Mouse (Mus musculus) limb, embryonic 10.5 days (tissue): ENCODE data around the gene Btbd2. TPM values are rescaled to one million over a fixed set of nuclear protein-coding genes. Genes with fewer than 3 reads are reported as not detected.

Source experiments
- DNase-seq: peaks from one replicate; pipeline ENCODE4 v3.0.0-alpha.2; 2017; ENCODE audit warnings: low spot score
- H3K27ac ChIP-seq: fragments of 300-500 bp; sonication (generic); 2 replicates; pipeline ENCODE4 v1.5.1; 2016; ENCODE audit warnings: mild to moderate bottlenecking
- H3K27me3 ChIP-seq: fragments of 300-500 bp; sonication (generic); 2 replicates; pipeline ENCODE4 v1.6.1; 2016; ENCODE audit warnings: low read depth, mild to moderate bottlenecking; ENCODE audit not compliant: poor library complexity, severe bottlenecking
- H3K36me3 ChIP-seq: fragments of 300-500 bp; sonication (generic); 2 replicates; pipeline ENCODE4 v1.6.1; 2016; ENCODE audit warnings: mild to moderate bottlenecking, moderate library complexity
- H3K4me1 ChIP-seq: fragments of 300-500 bp; sonication (generic); 2 replicates; pipeline ENCODE4 v1.6.1; 2016
- H3K4me3 ChIP-seq: fragments of 300-500 bp; sonication (generic); 2 replicates; pipeline ENCODE4 v1.5.1; 2016; ENCODE audit warnings: mild to moderate bottlenecking, moderate library complexity
- H3K9me3 ChIP-seq: fragments of 300-500 bp; sonication (generic); replicated peaks from 2 replicates; pipeline ENCODE4 v1.6.1; 2016; ENCODE audit warnings: mild to moderate bottlenecking
- WGBS: fragments of 180-500 bp; shearing (Covaris S2); methylation state at CpG from one replicate; pipeline ENCODE4 v1.1.7; 2016; 5-methylcytosine and 5-hydroxymethylcytosine counted together
- polyA plus RNA-seq: library from polyadenylated mRNA; unstranded; fragments of >200 nt; fragmentation: Nextera tagmentation; extraction: Ambion mirVana; gene quantifications from 2 replicates; pipeline ENCODE4 v1.2.1, GENCODE M21; 2016

Gene Btbd2
- polyA plus RNA-seq, 1 experiment from 2014 or later = 98.6 TPM

DNA sequence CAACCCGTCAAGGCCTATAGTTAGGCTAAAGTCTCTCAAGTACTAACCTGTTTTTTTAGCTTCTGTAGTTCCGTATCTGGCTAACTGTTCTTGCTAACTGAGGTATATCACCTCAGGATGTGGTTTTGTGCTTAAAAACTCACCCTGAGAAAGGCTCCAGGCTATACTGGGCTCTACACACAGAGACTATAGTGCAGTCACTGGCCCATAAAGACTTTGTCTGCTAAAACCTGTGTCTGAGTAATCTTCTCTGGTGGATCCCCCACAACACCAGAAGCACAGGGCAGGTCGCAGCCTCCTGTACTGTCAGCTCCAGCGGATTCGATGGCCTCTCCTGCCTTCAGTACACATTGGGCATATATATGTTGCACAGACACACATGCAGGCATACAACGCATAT is 25.1 kb upstream of the Btbd2 start:
- WGBS = 94% methylated on average over 6 of the region's 6 CpGs

DNA sequence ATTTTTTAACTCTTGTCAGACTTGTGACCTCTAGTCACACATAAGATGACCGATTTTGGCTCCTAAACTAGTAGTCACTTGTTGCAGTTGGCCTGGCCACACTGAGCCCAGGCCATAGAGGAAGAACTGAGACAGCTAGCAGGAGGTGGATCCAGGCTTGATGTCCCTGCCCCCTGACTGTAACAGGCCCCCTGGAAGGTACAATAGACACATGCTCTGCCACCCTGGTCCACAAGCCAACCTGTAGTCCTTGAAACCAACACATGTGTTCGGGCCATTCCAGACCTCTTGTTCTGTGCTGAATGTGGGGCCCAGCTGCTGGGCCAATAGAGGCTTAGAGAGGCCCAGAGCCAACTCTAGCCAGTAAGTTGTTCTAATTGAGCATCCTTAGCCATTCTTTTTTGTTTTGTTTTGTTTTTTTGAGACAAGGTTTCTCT is 23.4 kb upstream of the Btbd2 start:
- Histone ChIP-seq H3K27me3 (no peaks in the 10 kb centered on the region), H3K4me1 (peaks cover 42% of the 10 kb centered on the region), H3K4me3 (no peak overlapping the region), H3K9me3 (no peaks in the 10 kb centered on the region), H3K27ac (0 out of 2 replicates have a peak overlapping the region, but pooled peaks have one; percentile 93), H3K36me3 (peaks cover 21% of the 10 kb centered on the region)
- WGBS = 86% methylated on average over 2 of the region's 2 CpGs
- no peak for DNase-seq

More for the DNA sequence above, 25.1 kb upstream of the Btbd2 start:
- H3K27me3 ChIP-seq = no peaks in the 10 kb centered on the region
- H3K36me3 ChIP-seq = peaks cover 39% of the 10 kb centered on the region
- H3K9me3 ChIP-seq = no peaks in the 10 kb centered on the region
- peaks cover 34% of the 10 kb centered on the region for H3K4me1 ChIP-seq
- H3K27ac ChIP-seq = no peak overlapping the region
- no peak for DNase-seq
- no peak overlapping the region for H3K4me3 ChIP-seq

DNA sequence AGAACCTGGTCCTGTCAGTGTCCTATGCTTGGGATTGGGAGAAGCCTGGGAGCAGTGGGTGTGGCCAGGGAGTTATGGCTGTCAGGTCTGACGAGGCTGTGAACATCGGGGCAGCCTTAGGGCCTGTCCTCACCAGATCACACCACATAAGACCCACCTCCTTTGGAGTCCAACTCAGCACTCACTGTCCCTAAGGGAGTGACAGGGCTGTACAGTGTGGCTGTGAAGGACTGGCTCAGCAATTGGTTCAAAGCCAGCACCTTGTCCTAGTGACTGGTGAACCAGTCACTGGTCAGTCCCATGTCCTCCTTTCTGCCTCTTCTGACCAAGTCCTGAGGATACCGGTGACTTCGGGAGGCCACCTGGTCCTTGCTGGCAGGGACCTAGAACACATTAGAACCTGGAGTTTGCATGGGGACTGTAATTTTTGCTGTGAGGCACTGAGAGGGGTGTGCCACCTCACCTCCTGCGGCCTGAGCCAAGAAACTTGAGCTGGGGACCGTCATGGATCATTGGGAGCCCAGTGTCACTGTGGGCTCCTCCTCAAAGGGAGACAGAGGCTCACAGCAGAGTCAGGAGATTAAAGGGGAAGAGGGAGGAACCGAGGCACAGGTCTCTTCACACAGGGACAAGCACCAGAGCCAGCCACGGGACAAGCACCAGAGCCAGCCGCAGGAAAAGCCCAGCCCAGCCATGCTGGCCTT is 22.8 kb upstream of the Btbd2 start:
- H3K27ac ChIP-seq = peak overlapping the region; percentile 93; the same call in 1 of the 2 replicates
- H3K4me3 ChIP-seq = 0 out of 2 replicates have a peak overlapping the region, but pooled peaks have one; percentile 7
- H3K4me1 ChIP-seq = peaks cover 47% of the 10 kb centered on the region
- H3K27me3 ChIP-seq = no peaks in the 10 kb centered on the region
- no peaks in the 10 kb centered on the region for H3K9me3 ChIP-seq
- WGBS = 63% methylated on average over 9 of the region's 9 CpGs
- peaks cover 16% of the 10 kb centered on the region for H3K36me3 ChIP-seq
- no peak for DNase-seq

DNA sequence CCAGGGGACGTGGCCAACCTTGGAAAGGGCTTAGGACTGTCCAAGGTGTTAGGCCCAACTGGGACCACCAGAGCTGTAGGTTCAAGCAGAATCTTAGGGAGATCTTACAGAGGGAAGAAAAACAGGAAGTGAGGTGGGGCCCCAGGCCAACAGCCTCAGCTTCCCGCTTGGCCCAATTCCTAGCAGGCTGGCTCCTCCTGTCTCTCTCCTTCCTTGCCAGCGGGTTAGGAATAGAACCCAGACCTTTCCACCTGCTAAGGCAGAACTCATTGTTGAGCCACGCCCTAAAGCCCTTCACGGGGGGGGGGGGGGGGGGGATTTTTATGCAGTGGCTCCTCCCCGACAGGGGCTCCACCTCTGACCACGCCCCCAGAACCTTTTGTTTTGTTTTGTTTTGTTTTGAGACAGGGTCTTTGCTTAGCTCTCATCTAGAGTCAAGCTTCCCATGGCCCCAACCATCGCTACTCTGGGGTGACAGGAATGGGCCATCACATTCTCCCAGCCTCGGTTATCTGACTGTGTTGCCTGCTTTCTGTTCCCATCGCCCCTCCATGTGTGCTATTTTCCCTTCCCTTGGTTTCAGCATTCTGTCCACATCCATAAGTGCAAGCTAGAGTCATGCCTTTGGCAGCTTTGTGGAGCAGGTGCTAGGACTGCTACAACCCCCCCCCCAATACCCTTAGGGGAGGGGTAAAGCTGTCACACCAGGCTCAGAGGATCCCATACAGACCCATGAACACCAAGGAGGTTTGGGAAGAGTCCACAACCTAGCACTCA is 21.9 kb upstream of the Btbd2 start:
- no peak for DNase-seq
- Histone ChIP-seq H3K4me3 (peak overlapping the region; percentile 99), H3K27me3 (no peaks in the 10 kb centered on the region), H3K9me3 (no peaks in the 10 kb centered on the region), H3K27ac (peak overlapping the region; percentile 93), H3K4me1 (peaks cover 57% of the 10 kb centered on the region), H3K36me3 (peaks cover 20% of the 10 kb centered on the region)
- WGBS = 59% methylated on average over 10 of the region's 10 CpGs

DNA sequence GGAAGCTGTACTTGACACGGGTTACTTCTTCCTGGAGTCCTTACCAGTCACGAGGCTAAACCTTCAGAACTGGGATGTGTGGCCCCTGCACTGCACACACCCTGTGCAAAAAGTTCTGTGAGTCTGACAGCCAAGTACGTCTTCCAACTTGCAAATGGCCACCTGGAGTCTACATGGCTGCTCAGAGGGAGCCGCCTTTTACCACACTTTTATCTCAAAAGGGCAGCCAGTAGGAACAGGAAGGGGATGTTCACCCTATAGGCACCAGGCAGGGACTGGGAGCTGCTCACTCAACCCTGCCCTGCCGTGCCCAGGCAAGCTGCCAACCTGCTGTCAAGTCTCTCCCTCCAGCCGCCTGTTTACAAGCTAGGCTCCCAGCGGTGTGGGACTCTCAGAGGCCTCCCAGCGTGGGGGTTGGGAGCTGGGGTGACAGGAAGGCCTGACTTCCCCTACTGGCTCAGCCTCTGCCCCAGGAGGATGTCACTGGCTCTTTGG is 21.1 kb upstream of the Btbd2 start, which contains the start of gene Mknk2:
TSS of gene Mknk2 (minus strand) at position 171 of the 495 bp plus-strand sequence.
- Histone ChIP-seq H3K9me3 (no peaks in the 10 kb centered on the region), H3K27ac (peak within 1 kb of the TSS; percentile 93), H3K4me3 (peak within 1 kb of the TSS; percentile 99), H3K27me3 (no peaks in the 10 kb centered on the region), H3K36me3 (peaks cover 20% of the 10 kb centered on the region), H3K4me1 (peaks cover 65% of the 10 kb centered on the region)
- WGBS = 35% methylated on average over 8 of the region's 8 CpGs
- DNase-seq = no peak

DNA sequence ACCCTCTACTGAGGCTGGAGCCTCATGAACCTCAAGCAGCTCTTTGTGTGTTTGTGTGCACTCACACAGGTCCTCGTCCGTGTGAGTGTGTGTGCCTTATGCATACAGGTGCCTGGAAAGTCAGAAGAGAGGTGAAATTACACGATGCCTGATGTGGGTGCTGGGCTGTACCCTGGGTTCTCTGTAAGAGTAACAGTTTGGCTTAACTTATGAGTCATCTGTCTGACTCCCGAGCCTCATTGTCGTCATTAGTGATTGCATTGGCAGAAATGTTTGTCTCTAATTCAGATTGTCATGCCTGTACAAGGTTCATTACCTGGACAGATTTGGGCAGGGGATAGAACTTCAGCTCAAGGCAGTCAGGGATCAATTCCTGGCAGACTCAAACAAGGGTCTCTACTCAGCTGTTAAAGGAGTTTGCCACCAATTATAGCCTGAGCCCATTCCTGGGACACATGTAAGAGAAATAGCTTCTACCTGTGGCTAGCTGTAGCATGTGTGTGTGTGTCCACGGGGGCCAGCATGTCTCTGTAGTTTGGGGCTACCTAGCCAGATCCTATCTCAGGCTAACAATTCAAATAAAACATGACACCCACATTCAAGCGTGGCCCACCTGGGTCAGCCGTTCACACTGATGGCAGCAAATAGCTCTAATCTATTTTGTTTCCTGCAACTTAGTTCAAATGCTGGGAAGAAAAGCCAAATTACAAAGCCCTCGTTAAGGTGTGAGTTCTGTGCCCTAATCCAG is 20.4 kb upstream of the Btbd2 start:
- DNase-seq = no peak
- H3K27ac ChIP-seq = peak overlapping the region; percentile 93
- peak overlapping the region; percentile 99 for H3K4me3 ChIP-seq
- H3K9me3 ChIP-seq = no peaks in the 10 kb centered on the region
- 41% methylated on average over 9 of the region's 9 CpGs for WGBS
- H3K4me1 ChIP-seq = peaks cover 72% of the 10 kb centered on the region
- no peaks in the 10 kb centered on the region for H3K27me3 ChIP-seq
- H3K36me3 ChIP-seq = peaks cover 24% of the 10 kb centered on the region

DNA sequence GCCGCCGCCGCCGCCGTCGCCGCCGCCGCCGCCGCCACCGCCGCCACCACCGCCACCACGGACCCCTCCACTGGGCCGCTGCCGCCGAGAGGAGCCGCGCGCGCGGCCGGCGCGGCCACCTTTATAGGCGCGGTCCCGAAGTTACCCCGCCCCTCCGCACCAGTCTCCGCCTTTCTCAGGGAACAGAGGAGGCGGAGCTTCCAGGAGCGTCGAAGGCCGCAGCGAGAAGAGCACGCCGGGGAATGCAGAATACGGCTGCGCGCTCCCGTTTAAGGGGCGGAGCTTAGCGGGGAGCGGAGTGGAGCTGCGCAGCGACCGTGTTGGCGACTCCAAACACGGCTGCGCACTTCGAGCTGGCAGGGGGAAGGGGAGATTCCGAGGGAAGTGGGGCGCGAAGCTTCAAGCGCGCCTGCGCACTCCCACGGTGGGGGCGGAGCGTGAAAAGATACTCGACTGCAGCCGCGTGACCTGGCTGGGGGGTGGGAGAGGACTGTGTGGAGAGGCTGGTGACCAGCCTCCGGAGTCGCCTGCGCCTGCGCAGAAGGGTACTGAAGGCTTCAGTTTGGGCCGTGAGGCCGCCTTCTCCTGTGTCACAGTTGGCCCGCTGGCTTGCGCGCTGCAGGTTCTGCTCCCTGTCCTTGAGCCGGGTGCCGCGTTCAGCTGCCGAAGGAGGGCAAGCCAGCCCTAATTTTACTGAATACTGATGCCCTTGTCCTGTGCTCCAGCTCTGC is 19.5 kb upstream of the Btbd2 start:
- H3K27ac ChIP-seq = peak overlapping the region; percentile 93
- peak overlapping the region; percentile 99 for H3K4me3 ChIP-seq
- no peaks in the 10 kb centered on the region for H3K9me3 ChIP-seq
- peak; percentile 99 for DNase-seq
- H3K4me1 ChIP-seq = peaks cover 77% of the 10 kb centered on the region
- peaks cover 33% of the 10 kb centered on the region for H3K36me3 ChIP-seq
- no peaks in the 10 kb centered on the region for H3K27me3 ChIP-seq
- WGBS = 2% methylated on average over 61 of the region's 78 CpGs

DNA sequence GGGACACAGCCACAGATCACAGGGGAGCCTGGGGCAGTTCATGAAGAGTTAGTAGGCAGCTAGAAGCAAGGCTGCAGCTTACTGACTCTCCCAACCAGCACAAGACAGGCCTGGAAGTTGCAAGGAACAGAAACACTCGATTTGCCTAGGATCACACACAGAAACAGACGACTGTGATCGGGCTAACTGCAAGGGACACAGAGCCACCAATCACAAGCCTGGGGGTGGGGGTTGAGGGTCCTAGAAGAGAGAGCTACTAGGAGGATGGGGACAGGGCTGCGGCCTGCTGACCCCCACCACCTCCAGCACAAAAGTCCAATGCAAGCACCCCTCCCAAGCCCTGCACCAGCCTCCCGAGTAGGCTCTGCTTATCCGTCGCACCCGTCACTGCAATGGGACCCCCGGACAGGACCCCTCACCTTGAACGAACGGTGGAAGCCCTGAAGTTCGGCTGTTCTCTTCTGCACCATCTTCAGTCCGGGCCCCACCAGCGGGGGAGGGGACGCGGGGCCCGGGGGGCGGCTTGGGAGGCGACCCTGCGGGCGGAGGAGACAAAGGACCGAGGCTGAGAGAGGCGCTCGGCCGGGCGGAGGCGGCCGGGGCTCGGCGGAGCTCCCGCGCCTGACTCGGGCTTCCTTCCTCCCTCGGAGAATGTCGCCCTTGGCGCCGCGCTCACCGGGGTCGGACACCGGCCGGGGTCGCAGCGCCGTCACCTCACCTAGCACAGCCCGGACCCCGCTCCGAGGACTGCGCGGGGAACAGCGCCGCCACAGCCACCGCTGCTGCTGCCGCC is 18.7 kb upstream of the Btbd2 start:
- peaks cover 77% of the 10 kb centered on the region for H3K4me1 ChIP-seq
- WGBS = under 1% methylated on average over 42 of the region's 54 CpGs
- DNase-seq = peak; percentile 58

DNA sequence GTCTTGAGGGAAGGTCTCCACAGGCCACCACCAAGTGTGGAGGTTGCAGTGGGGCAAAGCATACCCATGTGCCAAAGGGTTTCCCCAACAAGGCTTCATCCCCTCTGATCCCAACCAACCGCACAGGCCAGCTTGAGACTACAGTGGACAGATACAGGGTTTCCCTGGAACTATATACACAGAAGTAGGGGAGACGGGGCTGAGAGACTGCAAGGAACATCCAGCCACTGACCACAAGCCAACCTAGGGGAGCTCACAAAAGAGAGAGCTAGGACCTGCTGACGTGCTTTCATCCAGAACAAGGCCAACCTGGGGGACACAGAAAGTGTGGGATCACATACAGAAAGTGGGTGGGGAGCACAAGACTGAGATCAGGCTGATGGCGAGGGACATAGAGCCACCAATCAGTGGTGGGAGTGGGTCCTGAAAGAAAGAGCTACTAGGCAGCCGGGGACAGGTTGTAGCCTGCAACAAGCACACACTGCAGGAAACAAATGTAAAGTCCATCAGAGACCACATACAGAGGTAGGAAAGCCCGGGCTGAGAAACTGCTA is 18.1 kb upstream of the Btbd2 start:
- Histone ChIP-seq H3K27me3 (no peaks in the 10 kb centered on the region), H3K36me3 (peaks cover 48% of the 10 kb centered on the region), H3K4me3 (peak overlapping the region; percentile 99), H3K9me3 (no peaks in the 10 kb centered on the region), H3K27ac (peak overlapping the region; percentile 93), H3K4me1 (peaks cover 72% of the 10 kb centered on the region)
- no peak for DNase-seq
- WGBS = 34% methylated on average over 6 of the region's 6 CpGs

More for the DNA sequence above, 18.7 kb upstream of the Btbd2 start:
- Histone ChIP-seq H3K27ac (peak overlapping the region; percentile 93), H3K36me3 (peaks cover 41% of the 10 kb centered on the region), H3K27me3 (no peaks in the 10 kb centered on the region), H3K4me3 (peak overlapping the region; percentile 99), H3K9me3 (no peaks in the 10 kb centered on the region)

DNA sequence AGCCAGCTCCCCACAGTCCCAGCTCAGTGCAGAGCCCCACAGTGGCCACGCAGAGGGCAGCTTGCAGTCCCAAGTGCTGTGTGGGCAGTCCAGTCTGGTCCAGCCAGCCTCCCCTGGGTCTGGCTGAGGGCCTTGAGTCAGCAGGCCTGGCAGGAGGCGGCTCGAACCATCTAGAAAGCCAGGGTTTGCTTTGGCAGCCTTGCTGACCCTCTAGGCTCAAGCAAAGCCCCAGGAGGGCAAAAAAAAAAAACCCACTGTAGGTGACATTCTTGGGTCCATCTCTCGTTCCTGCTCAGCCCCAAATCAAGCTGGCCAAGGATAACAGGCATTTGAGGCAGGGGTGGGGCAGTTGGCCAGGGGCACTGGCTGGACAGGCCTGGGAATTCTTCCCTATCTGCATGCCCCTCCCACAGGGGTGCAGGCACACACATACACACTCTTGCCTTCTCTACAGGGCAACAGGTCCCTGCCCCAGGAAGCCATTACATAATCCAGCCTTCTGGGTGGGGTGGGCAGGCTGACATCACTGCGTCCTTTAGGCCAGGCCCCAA is 17.4 kb upstream of the Btbd2 start:
- WGBS = 67% methylated on average over 5 of the region's 5 CpGs
- H3K9me3 ChIP-seq = no peaks in the 10 kb centered on the region
- H3K27ac ChIP-seq = peak overlapping the region; percentile 93
- H3K27me3 ChIP-seq = no peaks in the 10 kb centered on the region
- peaks cover 65% of the 10 kb centered on the region for H3K4me1 ChIP-seq
- H3K36me3 ChIP-seq = peaks cover 54% of the 10 kb centered on the region
- no peak for DNase-seq
- peak overlapping the region; percentile 99 for H3K4me3 ChIP-seq

DNA sequence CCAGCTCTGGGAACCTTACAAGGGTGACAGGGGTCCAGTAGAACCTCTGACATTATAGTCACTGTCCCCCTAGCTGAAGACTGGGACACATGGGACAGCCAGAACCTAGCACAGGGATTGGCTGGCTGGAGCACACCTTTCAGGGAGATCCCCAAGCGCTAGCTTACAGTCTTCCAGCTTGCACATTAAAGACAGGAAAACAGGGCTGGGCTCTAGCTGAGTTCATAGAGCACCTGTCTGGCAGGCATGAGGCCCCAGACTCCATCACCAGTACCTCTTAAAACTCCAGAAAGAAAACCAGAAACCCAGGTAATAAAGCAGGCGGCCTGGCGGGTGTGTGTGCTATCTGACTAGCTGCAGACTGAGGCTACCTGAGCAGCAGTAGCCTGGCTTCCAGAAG is 16.8 kb upstream of the Btbd2 start:
- 90% methylated on average over 3 of the region's 3 CpGs for WGBS
- Histone ChIP-seq H3K27me3 (no peaks in the 10 kb centered on the region), H3K27ac (peak overlapping the region; percentile 93), H3K36me3 (peaks cover 60% of the 10 kb centered on the region), H3K4me1 (peaks cover 59% of the 10 kb centered on the region), H3K4me3 (peak overlapping the region; percentile 99), H3K9me3 (no peaks in the 10 kb centered on the region)
- DNase-seq = no peak
